9 mouse cellular contexts compared by ENCODE assay signal in genomic region chr16:63857561-63857960, GRCm38 (mm10). TPM values are rescaled to one million over a fixed set of nuclear protein-coding genes. Genes with fewer than 3 reads are reported as not detected.
DNase-seq lines count a peak whose midpoint lies in the region; ATAC-seq and TF ChIP-seq lines count a peak whose summit lies in the region.
"Had no signal": no experiment of that assay in that cellular context is flagged by ENCODE, and none has a peak within 500 bp of the region (broad histone marks: within the 10 kb centered on the region; RNA-seq: fewer than 3 reads in every experiment).

No protein-coding gene starts in this region.

- H3K4me2 ChIP-seq in forebrain, postnatal 0 days (ENCODE audit: low read depth): peak overlapping the region; percentile 81
- H3K4me2 ChIP-seq in limb, embryonic 15.5 days: peak overlapping the region; percentile 90

- H3K27me3 ChIP-seq in forebrain, postnatal 0 days (ENCODE audit: insufficient read depth, low read length): no peaks in the 10 kb centered on the region
- peaks cover 1% of the 10 kb centered on the region; the same call in 1 of the 2 replicates for H3K27me3 ChIP-seq in limb, embryonic 15.5 days

- 0 out of 2 replicates have a peak, but pooled peaks cover 5% of the 10 kb centered on the region for H3K4me1 ChIP-seq in forebrain, postnatal 0 days (ENCODE audit: insufficient read depth)
- peaks cover 13% of the 10 kb centered on the region; the same call in 1 of the 2 replicates for H3K4me1 ChIP-seq in limb, embryonic 15.5 days

- peak overlapping the region; percentile 61 for H3K27ac ChIP-seq in gastrocnemius, adult 2 months
- peak overlapping the region; percentile 83 for H3K27ac ChIP-seq in forebrain, postnatal 0 days (ENCODE audit: low read depth, low read length)
- peak overlapping the region; percentile 71 for H3K27ac ChIP-seq in limb, embryonic 15.5 days
- H3K27ac ChIP-seq: macrophage had no signal

- H3K9me3 ChIP-seq in forebrain, postnatal 0 days (ENCODE audit: low read length): no peaks in the 10 kb centered on the region
- H3K9me3 ChIP-seq in limb, embryonic 15.5 days: no peaks in the 10 kb centered on the region

- H3K36me3 ChIP-seq in forebrain, postnatal 0 days (ENCODE audit: insufficient read depth): no peaks in the 10 kb centered on the region
- no peaks in the 10 kb centered on the region for H3K36me3 ChIP-seq in limb, embryonic 15.5 days

- intact Hi-C loops in gastrocnemius, adult 2 months (cut with DNase I): no loop called here

- 1% methylated on average over 11 of the region's 11 CpGs for WGBS in forebrain, postnatal 0 days
- 4% methylated on average over 11 of the region's 11 CpGs for WGBS in limb, embryonic 15.5 days

- DNase-seq in gastrocnemius, adult 2 months: no peak
- DNase-seq in gastrocnemius, postnatal 4 days (ENCODE audit: low spot score in 2 of 2): no peak
- peak; percentile 35 for DNase-seq in ES-CJ7 (ENCODE audit: low read depth, low spot score)
- no peak for DNase-seq in forebrain, postnatal 0 days
- peak; percentile 8 for DNase-seq in retina, postnatal 7 days (ENCODE audit: low read depth, low spot score)
- DNase-seq in ovary, postnatal 10 days (ENCODE audit: low spot score): no peak
- DNase-seq in adrenal gland, adult 8-10 months: no peak

- TF ChIP-seq CTCF in gastrocnemius, adult 2 months (IDR thresholded peaks at IDR 0.05): no peak
- TF ChIP-seq CTCF in forebrain, postnatal 0 days (IDR thresholded peaks at IDR 0.05; ENCODE audit: low read depth): no peak

- peak overlapping the region; percentile 73 for H3K4me3 ChIP-seq in gastrocnemius, adult 2 months
- H3K4me3 ChIP-seq in forebrain, postnatal 0 days (ENCODE audit: low read depth, low read length): peak overlapping the region; percentile 68
- peak overlapping the region; percentile 59 for H3K4me3 ChIP-seq in limb, embryonic 15.5 days

- peak; percentile 25 for ATAC-seq in forebrain, postnatal 0 days
- ATAC-seq in limb, embryonic 15.5 days (ENCODE audit: insufficient number of reproducible peaks, low FRiP score, low TSS enrichment, low read depth): no peak

- H3K9ac ChIP-seq in forebrain, postnatal 0 days: peak overlapping the region; percentile 72
- peak overlapping the region; percentile 43 for H3K9ac ChIP-seq in limb, embryonic 15.5 days

RNA-seq across cellular contexts. Expression of gene Epha3, which starts 6.4 kb away (rescaled TPM):
- under 1 TPM; 0.15 to 0.36 TPM for total RNA-seq in gastrocnemius, adult 2 months (2021)
- 10 to 100 TPM in 1 of 2 experiments, 1 to 10 TPM in 1; 9.8 to 10.4 TPM for total RNA-seq in gastrocnemius, postnatal 4 days (2021)
- total RNA-seq in forebrain, postnatal 0 days (2014; rRNA removed): 47.1 and 48.3 TPM in 2 replicates
- polyA plus RNA-seq in forebrain, postnatal 0 days (2015; fragmentation: Nextera tagmentation; extraction: Ambion mirVana): 18.9 and 25.4 TPM in 2 replicates
- polyA plus RNA-seq in limb, embryonic 15.5 days (2015; fragmentation: Nextera tagmentation; extraction: Ambion mirVana): 18.0 and 19.3 TPM in 2 replicates
- 1 to 10 TPM in 2 of 4 experiments, under 1 TPM in 2; 0.63 to 3.1 (median 1.00) TPM for total RNA-seq in adrenal gland, adult 8-10 months (2022)
- polyA plus RNA-seq: macrophage had no signal

Comparison
In these comparisons a context has a peak if more than half of its experiments do, and no peak if none do; other contexts are left out.
1. DNase-seq: peak in ES-CJ7 (single experiment) and retina, postnatal 7 days (single experiment); none in gastrocnemius, adult 2 months (single experiment), gastrocnemius, postnatal 4 days (0 of 2), forebrain, postnatal 0 days (single experiment), ovary, postnatal 10 days (single experiment) and adrenal gland, adult 8-10 months (single experiment).
2. Peak in every context shown above with its lines, with median percentiles within 50 percentile points of each other: H3K27ac ChIP-seq and H3K4me3 ChIP-seq.